Mouse (Mus musculus): ENCODE measurements around the gene Il2rb.

The Il2rb gene

DNA sequence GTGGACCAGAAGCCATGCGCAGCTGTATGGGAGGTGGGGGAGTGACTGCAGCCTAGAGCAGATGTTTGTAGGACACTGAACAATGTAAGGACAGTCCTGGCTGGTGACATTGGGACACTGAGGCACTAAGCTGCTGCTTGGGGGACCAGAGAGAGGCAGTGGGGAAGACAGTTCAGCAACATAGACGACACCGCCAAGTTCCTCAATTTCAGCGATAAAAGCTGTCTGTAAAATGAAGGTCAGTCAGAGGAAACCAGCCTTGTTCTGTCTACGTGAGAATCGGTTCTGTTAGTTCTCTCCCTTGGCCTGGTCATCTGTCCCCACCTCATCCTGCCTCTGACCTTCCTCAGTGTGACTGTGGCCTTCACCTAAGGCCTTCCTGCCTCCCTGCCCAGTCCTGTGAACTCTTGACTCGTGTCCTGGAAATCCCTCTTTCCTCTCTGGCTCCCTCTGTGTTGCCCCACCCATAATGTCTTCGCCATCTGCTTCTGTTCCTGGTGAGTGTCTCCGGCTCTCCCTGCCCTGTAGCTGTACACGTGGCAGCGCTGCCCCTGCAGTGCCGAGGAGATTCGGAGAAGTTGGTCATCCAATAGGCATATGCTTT is 25.1 kb upstream of the Il2rb start:
- no peak for DNase-seq (ENCODE audit: low read depth)

DNA sequence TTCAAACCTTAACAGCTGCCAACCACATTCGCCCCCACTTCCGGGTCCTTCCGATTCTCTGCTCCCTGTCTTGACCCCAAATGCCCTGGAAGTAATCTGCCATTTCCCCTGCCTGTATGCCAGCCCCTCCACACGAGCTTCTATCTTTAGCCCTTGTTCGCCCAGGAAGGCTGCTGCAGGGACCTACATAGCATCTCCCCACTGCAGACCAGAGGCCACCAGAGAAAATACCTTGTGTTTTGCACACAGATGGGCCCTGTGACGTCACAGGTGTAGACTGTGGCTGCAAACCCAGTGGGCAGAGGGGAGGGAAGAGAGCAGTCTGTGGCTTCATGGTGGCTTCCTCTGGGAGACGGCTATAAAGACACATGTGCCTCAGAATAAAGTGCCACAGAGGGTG is 23.1 kb upstream of the Il2rb start:
- DNase-seq (ENCODE audit: low read depth), result no peak

DNA sequence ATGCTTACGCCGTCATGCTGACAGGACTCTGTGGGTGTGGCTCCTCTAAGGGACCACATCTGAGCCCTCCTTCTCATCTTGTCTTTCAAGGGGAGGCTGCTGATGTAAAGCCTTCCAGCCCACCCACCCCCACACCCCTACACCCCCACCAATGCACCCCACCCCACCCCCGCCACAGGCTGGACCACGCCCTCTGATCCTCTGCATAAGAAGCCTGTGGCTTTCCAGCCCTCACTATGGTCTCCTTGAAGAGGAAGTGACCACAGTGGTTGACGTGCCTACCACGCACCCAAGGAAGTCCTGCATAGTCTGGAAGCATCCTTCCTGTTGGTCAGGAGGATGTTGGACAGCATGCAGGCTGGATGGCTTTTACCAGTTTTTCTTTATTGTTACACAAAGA is 20.7 kb upstream of the Il2rb start:
- no peak for DNase-seq (ENCODE audit: low read depth)

DNA sequence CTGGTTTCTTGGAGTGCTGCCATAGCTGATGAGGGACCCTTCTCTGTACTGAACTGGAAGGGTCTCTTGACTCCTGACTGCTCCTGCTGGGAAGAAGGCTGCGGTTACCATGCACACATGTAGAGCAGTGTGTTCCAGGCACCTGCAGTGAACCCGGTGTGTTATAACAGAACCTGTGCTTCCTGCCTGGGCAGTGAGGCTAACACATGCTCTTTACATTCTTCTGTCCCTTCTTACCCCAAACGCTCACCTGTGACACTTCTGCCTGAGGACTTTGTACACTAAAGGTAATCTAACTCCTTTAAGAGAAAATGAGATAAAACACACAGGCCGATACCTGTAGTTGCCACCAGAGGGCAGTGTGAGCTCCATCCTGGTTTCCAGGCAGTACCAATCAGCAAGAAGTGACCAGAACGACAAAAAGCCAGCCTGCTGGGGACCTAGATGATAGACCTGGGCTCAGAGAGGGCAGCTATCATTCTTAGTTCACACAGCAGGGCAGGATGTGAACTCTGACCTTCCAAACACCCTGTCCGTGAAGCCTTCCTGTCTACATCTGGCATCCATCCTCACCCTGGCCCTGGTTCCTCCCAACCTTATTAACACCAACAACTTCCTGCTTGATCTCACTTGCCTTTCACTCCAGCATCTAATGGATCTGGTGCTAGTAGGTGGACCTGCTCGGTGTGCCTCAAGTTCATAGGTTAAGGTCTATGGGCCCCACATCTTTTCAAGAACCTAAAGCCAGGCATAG is 19.5 kb upstream of the Il2rb start:
- DNase-seq (ENCODE audit: low read depth), result peak; percentile 58

DNA sequence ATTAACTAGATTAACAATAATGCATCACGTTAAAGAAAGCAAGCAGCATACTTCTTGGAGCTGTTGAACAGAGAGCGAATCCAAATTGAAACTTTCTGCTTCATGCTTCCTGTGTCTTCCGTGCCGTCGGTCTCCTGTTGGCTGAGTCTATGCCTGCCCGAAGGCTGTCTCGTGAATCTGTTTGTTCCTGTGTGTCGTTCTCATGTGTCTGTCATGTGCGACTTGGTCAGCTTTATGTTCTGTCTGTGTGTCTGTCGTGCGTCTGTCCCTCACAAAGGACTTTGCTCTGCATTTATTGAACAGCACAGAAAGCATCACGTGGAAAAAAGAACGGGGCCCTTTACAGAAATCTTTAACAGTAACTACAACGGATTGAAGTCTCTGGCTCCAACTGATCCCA is 17.9 kb upstream of the Il2rb start:
- DNase-seq (ENCODE audit: low read depth), result no peak

DNA sequence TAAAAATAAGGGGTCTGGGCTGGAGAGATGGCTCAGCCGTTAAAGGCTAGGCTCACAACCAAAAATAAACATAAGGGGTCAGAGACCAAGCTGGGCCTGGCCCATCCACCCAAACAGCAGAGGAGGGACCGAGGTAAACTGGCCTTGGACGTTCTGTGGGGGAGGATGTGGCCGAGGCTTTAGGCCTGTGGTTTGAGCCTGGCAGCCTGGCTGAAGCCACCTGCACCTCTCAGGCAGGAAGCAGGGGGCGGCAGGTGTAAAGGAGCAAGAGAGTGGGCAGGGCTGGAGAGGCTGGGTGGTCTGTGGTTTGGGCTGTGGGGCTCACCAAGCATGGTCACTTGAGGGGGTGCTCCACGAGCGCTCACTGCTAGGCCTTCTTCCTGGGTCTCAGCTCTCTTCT is 16.9 kb upstream of the Il2rb start:
- no peak for DNase-seq (ENCODE audit: low read depth)

DNA sequence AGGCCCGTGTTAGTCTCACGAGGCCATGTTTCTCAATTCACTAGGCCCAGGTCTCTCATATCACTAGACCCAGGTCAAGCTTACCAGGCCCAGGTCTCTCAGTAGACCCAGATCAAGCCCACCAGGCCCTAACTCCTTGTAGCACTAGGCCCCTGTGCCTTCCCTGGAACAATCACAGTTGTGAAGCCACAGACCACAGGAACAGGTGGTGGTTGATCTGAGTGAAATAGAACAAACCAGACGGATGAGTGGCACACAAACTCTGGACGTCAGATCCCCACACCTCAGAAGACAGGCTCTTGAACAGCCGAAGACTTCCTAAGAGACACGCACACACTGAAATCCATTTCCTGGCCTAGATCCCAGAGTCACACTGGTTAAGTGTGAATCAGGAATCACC is 15.7 kb upstream of the Il2rb start:
- no peak for DNase-seq (ENCODE audit: low read depth)

DNA sequence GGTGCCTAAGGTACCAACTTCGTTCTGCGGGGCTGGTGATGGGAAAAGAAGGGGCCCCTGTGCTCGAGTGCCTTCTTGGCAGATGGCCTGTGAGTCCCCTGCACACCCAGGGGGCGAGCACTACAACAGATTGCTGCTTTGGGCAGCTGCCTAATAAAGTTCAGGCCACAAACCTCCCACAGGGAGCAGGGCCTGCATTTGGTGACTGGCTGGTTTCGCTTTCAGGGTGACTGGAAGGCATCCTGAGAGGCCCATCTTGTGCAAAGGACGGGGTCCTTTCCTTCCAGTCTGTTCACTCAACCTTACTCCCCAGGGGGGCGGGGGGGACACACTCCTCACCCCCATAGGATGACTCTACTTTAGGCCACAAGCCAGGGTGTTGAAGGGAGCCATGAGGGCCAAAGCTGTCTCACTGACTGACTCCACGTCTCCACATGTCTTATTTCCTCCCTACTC is 15.1 kb upstream of the Il2rb start:
- DNase-seq (ENCODE audit: low read depth), result no peak

DNA sequence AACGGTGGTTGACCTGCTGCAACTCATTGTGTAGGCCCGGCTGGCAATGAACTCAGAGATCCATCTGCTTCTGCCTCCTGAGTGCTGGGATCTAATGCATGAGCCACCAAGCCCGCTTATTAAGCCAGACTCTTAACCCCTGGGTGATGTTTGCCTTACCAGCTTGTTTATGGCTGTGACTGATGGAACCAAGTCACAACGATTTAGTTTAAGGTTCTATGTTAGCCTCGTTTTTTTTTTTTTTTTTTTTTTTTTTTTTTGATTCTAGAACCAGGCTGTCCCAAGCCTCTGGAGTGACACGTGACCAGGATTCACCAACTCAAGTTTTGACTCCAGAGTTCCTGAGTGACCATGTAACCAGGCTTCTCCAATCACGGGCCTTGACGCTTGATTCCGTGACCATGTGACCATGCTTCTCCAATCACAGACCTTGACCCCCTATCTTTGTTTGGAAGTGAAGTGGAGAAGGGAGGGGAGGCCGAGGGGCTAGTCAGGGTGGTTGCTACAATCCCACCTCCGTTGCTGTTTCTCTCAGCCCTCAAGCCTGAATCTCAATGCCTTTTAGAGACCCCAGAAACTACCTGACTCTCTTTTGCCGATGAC is 14.3 kb upstream of the Il2rb start:
- DNase-seq (ENCODE audit: low read depth), result no peak

DNA sequence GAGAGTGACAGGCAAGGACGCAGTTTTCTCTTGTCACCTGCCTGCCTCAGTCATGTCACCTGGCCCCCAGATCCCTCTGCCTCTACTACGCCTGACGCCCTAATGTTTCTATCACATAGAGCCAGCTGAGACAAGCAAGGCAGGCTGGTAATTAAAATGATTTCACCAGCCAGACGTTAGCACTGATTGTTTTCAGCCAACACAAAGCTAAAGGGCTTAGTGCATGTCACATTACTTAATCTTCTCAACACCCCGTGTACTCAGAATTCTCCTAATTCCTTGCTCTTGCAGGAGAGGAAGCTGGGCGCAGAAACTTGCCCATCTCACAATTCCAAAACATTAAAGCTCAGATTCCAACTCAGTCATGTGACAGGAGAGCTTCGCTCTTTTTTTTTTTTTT is 13.4 kb upstream of the Il2rb start:
- no peak for DNase-seq (ENCODE audit: low read depth)

DNA sequence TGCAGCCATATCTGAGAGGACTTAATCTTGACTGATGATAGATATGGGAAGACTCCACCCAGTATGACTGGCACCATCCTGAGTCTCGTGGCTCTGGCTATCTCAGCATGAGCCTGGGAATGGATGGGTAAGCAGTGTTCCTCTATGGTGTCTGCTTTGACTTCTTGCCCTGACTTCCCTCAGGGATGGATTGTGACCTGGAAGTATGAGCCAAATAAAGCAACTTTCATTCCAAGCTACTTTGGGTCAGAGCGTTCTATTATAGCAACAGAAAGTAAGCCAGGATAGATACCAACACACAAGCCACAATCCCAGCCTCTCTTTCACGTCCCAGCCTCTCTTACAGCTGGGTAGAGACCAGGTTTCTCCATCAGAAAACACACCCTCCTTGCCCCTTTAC is 10.5 kb upstream of the Il2rb start:
- no peak for DNase-seq (ENCODE audit: low read depth)

DNA sequence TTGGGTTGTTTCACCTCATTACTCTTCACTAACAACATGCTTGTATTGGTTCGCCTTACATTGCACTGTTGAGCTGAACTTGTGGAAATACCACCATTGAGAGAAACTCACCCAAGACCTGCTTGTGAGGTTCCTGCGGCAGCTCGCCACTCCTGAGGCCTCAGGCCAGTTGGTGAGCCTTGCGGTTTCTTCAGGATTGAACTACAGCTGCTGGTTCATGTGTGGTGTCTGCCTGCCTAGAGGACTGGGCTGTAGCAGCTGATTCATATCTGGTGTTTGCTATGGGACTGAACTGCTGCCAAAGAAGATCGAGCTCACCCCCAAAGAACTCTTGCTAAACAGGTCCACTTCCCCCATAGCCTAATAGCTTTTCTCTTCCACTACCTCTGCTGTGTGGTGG is 9.7 kb upstream of the Il2rb start:
- DNase-seq (ENCODE audit: low read depth), result no peak

DNA sequence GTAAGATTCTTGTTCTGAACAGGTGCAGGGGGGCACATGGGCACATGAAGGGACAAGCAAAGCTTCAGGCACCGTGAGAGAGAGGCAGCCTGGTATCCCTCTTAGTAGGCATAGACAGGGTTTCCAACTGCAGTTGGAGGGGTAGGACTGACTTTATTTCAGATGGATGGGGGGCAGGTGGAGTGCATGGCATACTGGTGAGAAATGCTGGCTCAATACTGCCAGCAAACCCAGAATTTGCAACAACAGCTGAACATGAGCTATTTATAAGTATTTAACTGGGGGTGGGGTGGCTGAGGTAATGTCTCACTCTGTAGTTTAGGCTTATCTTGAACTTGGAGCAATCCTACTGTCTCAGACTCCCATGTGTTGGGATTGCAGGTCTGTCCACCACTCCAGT is 8.9 kb upstream of the Il2rb start:
- no peak for DNase-seq (ENCODE audit: low read depth)

DNA sequence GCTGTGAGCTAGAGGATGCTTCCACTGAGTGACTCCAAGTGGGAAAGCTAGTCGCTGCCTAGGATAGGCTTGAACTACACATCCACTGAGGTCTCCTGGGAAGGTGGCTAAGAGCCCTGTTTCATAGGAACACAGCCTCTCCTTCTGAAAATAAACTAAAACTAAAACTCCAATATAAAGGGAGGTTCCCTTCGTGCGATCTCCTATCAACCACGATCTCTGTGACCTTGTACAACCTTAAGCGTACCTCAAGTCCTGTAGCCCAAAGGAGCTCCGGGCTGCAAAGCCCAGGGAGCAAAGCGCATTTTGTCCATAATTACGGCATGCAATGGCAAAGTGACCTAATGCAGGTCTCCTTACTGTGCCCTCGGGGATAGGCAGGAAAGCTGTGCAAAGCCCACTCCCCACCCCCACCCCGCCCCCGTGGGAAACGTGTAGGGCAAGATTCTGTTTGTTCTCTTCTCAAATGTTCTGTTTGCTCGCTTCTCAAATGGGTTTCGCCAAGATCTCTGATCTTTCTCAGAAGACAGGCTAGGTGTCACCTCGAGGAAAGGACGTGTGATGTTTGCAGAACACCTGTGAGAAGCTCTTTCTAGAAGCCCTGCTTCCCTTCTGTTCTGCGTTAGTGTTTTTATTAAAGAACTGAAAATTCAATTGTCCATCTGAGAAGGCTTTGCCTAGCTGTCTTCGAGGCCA is 7.5 kb upstream of the Il2rb start:
- no peak for DNase-seq (ENCODE audit: low read depth)

DNA sequence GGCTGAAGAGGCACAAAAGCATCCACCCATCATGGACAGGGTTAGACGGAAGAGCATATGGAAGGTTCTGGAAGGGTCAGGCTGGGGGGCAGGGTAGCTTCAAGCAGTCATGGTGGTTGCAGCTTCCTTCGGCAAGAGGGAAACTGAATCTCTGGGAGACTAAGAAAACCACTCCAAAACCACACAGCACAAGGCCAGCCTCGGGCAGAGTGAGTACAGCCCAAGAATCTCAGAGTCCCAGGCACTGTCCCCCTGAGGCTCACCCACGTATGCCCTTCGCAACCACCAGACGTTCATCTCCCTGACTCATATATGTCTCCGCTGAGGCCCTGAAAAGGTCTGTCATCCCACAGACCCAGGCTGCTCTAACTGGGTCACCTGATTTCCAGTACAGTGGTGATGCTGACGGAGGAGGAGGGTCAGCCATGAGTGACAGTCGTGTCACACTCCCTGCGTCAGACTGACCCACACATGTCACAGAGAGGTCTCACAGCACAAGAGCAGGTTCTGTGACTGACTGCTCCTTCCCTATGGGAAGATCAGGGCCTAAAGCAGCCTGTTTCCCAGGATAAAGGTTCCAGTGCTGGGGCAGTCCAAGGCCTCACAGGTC is 1.6 kb downstream of the Il2rb start:
- no peak for DNase-seq (ENCODE audit: low read depth)

DNA sequence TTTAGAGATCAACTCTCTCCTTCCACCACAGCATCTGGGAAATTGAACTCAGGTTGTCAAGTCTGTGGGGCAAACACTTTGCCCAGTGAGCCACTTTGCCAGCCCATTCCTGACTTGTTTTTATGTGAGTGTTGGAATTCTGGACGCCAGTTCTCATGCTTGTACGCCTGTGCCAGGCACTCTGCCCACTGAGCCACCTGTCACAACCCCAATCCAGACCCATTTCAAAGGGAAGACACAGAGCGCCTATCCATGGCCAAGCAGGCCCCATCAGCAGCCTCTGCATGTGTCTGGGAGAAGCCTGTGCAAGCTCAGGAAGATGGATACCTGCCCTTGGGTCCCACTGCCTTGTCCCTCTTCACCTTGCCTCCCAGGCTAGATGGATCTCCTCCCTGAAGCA is 3.8 kb downstream of the Il2rb start:
- DNase-seq (ENCODE audit: low read depth), result no peak

DNA sequence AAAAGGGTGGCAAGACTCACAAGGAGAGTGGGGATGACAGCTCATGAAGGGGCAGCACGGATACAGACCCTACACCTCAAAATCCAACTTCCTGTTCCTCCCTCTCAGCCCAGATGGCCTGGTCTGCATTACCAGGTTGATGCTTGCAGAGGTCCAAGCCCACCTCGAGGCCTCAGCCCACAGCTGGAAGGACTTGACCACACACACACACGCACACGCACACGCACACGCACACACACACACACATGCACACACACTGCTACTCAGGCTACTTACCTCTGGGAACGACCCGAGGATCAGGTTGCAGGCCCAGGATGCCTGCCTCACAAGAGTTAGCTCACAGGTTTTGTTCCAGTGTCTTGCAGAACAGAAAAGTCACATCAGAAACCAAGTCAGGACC is 5.2 kb downstream of the Il2rb start:
- no peak for DNase-seq (ENCODE audit: low read depth)

DNA sequence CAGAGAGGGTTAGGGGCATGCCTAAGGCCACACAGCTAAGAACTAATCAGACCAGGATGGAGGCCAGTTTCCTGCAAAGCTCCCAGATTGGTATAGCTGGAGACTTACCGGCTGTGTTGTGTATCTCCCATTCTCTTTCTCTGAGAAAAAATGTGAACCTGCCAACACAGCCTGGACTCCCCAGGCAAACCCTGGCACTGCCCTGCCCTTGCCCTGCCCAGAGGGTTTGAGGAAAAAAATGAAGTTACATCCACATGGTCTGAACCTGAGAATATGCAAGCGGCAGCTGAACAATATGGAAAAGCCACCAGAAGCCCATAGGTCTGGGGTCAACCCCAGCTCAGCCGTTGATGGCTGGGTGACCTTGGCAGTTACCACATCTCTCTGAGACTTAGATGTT is 5.8 kb downstream of the Il2rb start:
- no peak for DNase-seq (ENCODE audit: low read depth)

DNA sequence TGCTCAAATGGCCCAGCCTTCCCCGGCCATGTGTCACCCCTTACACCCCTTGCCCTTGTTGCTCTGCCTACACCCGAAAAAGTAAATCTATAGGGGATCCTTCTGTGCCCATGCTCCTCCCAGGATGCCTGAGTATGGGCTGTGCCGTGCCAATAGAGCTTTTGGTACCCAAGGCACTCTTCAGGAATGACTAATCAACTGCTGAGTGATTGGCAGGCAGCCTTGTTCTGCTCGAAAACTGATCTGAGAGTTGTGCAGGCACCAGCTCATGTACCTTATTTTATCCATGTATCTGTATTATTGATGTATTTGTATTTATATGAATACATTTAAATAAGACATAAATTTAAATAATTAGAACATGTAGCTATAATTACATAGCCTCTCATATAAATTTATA is 8.0 kb downstream of the Il2rb start:
- no peak for DNase-seq (ENCODE audit: low read depth)

DNA sequence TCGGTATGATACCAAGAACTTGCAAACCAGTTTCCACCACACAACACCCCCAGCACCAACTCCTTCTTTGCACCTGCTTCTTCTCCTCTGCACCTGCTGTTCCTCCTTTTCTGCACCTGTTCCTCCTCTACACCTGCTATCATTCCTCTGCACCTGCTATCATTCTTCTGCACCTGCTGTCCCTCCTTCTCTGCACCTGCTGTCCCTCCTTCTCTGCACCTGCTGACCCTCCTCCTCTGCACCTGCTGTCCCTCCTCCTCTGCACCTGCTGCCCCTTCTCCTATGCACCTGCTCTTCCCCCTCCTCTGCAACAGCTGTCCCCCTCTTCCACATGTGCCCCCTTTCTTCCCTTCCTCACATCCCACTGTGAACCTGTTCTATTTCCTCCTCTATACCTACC is 8.5 kb downstream of the Il2rb start:
- no peak for DNase-seq (ENCODE audit: low read depth)

DNA sequence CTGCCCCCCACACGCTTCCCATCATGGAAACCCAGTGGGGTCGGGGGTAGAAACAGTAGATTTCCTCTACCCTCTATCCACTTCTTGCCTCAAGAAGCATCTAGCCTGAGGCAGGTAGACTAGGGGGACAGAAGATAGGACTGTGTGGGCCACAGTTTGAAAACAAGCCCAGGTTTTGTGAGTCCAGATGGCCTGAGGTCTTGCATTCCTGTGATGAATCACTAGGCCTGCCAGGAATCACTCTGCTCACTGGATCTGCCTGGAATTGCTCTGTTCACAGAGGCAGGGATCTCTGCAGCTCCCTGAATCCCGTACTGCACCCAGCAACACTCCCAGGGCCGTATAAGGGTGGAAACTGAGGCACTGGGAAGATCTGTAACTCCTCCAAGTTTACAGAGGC is 11.8 kb downstream of the Il2rb start:
- DNase-seq (ENCODE audit: low read depth), result no peak

DNA sequence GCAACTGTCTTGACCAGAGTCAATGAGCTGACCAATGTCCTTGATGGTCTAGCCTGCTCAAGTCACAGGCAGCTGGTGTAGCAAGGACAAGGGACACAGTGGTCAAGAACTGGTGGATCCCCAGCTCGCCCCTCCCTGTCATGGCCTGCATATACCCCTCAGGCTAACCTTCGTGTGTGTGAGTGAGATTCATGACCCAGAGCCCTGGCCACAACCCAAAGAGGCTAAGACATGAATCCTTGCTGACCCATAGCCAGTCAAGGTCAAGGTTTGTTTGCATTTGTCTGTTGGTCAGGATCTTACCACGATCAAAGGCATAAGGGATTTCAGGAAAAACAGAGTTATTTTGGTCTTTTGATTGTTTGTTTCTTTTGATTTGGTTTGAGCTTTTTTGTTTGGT is 12.6 kb downstream of the Il2rb start:
- DNase-seq (ENCODE audit: low read depth), result no peak

Measured in c-Kit-positive CD71-positive TER-119-negative erythroid progenitor cells, embryonic 14.5 days (primary cell).